Mouse (Mus musculus) intestine, postnatal 0 days (tissue): ENCODE measurements around the gene Adgre1. TPM values are rescaled to one million over a fixed set of nuclear protein-coding genes. Genes with fewer than 3 reads are reported as not detected.
A peak's percentile ranks its signal among the peaks of the same experiment; 100 is the strongest.
"Not testable (repeated sequence)": the region's sequence is repeated elsewhere in the genome, so short reads cannot be mapped to it uniquely, and the experiment has no call there.

Experiments
- ATAC-seq: fragments of 200-750 bp; cut with Nextera tagmentation; 2 replicates; pipeline ENCODE4 v1.8.0; 2017; ENCODE audit warnings: mild to moderate bottlenecking, moderate TSS enrichment, moderate library complexity
- H3K27ac ChIP-seq: fragments of 300-500 bp; sonication (generic); 2 replicates; pipeline ENCODE4 v1.5.1; 2014; ENCODE audit warnings: mild to moderate bottlenecking, low read depth, low read length, moderate library complexity
- H3K27me3 ChIP-seq: fragments of 300-500 bp; sonication (generic); replicated peaks from 2 replicates; pipeline ENCODE4 v1.6.1; 2014; ENCODE audit warnings: low read length, mixed read lengths; ENCODE audit not compliant: control insufficient read depth, insufficient read depth
- H3K36me3 ChIP-seq: fragments of 300-500 bp; sonication (generic); 2 replicates; pipeline ENCODE4 v1.6.1; 2014; ENCODE audit warnings: mild to moderate bottlenecking, moderate library complexity; ENCODE audit not compliant: control insufficient read depth, insufficient read depth
- H3K4me1 ChIP-seq: fragments of 300-500 bp; sonication (generic); replicated peaks from 2 replicates; pipeline ENCODE4 v1.6.1; 2014; ENCODE audit warnings: antibody characterized with exemption, low read length, mixed read lengths; ENCODE audit not compliant: control insufficient read depth, insufficient read depth
- H3K4me2 ChIP-seq: fragments of 300-500 bp; sonication (generic); replicated peaks from 2 replicates; pipeline ENCODE4 v1.6.1; 2014; ENCODE audit warnings: low read depth, mild to moderate bottlenecking, moderate library complexity
- H3K4me3 ChIP-seq: fragments of 300-500 bp; sonication (generic); 2 replicates; pipeline ENCODE4 v1.5.1; 2014; ENCODE audit warnings: low read depth, low read length
- H3K9ac ChIP-seq: fragments of 300-500 bp; sonication (generic); 2 replicates; pipeline ENCODE4 v1.6.1; 2014; ENCODE audit warnings: mild to moderate bottlenecking, low read depth, low read length
- H3K9me3 ChIP-seq: fragments of 300-500 bp; sonication (generic); 2 replicates; pipeline ENCODE4 v1.6.1; 2016; ENCODE audit warnings: mixed run types; ENCODE audit not compliant: control insufficient read depth
- CTCF ChIP-seq: sonication (generic); IDR thresholded peaks from 2 replicates; pipeline ENCODE4 v1.5.1; 2016; ENCODE audit warnings: low read depth, mild to moderate bottlenecking, control low read depth, antibody characterized with exemption, moderate library complexity
- WGBS: fragments of 180-500 bp; shearing (Covaris S2); extraction: QIAGEN DNeasy Blood & Tissue Kit; methylation state at CpG from one replicate; pipeline ENCODE4 v1.1.7; 2014; 5-methylcytosine and 5-hydroxymethylcytosine counted together
- polyA plus RNA-seq: library from polyadenylated mRNA; unstranded; fragments of >200 nt; fragmentation: Nextera tagmentation; extraction: Ambion mirVana; gene quantifications from 2 replicates; pipeline ENCODE4 v1.2.1, GENCODE M21; 2015

Gene Adgre1
- polyA plus RNA-seq, 1 experiment from 2014 or later: 2.6 TPM

- Histone ChIP-seq H3K4me3 (no peak overlapping the region), H3K4me1 (no peaks in the 10 kb centered on the region), H3K27me3 (no peaks in the 10 kb centered on the region), H3K4me2 (no peak overlapping the region), H3K36me3 (no peaks in the 10 kb centered on the region), H3K27ac (no peak overlapping the region), H3K9me3 (no peaks in the 10 kb centered on the region), H3K9ac (no peak overlapping the region)
- WGBS: 67% methylated on average over 9 of the region's 9 CpGs
- no peak for TF ChIP-seq CTCF
- ATAC-seq: no peak
Measured at GRCm38 (mm10) chr17:57334001-57334760, 24.3 kb upstream of the Adgre1 start.

DNA sequence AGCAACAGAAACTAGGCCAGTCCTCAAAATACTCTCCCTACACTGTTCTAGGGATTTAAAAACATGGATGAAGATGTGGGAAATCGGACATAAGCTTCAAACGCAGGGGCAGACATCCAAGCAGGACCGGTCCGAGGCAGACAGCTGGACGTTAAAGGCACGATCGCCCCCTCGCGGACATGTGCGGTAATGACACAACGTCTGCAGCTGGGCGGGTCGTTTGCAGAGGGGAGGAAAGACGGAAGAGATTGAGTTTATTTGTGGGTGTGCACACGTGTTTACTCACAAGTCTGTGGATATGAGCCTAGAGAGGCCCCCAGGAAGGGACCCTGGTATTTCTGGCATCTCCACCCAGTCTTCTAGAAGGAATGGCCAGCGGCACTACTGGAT is 23.7 kb upstream of the Adgre1 start:
- Histone ChIP-seq H3K27ac (no peak overlapping the region), H3K9me3 (no peaks in the 10 kb centered on the region), H3K4me3 (no peak overlapping the region), H3K27me3 (no peaks in the 10 kb centered on the region), H3K36me3 (no peaks in the 10 kb centered on the region), H3K9ac (no peak overlapping the region), H3K4me1 (no peaks in the 10 kb centered on the region), H3K4me2 (0 out of 2 replicates have a peak overlapping the region, but pooled peaks have one; percentile 2)
- WGBS: 7% methylated on average over 16 of the region's 16 CpGs
- TF ChIP-seq CTCF: peak; percentile 94
- peak; percentile 32; the same call in 1 of the 2 replicates for ATAC-seq

GRCm38 (mm10) chr17:57335194-57335593 is 23.3 kb upstream of the Adgre1 start:
- not testable (repeated sequence) for H3K9me3 ChIP-seq, H3K27me3 ChIP-seq, H3K9ac ChIP-seq, H3K27ac ChIP-seq, H3K4me2 ChIP-seq, H3K4me1 ChIP-seq, H3K4me3 ChIP-seq, H3K36me3 ChIP-seq, ATAC-seq
- 65% methylated on average over 9 of the region's 9 CpGs for WGBS

DNA sequence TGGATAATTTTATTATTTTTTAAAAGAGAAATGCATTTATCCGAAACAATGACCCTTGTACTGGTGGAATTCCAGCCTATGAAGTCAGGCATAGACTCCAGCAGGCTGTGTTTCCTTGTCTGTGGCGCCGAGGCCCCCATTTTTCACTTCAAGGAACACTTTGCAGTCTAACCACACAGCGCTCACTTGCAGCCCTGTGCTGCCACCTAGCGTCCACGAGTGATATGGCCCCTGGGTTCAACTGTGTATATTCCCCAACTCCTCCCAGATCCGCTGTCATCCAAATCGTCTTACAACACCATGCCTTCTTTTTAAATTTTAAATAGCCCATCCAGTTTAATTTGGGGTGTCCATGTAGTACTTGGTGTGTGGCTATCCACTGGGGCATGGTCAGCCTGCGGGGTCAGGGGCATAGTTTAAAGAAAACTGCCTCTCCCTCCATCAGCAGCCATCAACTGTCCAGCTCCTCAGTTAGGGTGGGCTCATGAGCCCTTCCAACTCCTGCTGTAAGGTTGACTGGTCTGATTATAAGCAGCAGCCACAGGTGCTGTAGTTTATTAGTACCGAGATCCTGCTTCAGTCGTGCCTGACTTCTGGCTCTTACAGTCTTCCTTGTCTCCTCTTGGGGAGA is 22.7 kb upstream of the Adgre1 start:
- WGBS: 8% methylated on average over 11 of the region's 11 CpGs
- Histone ChIP-seq H3K4me1 (no peaks in the 10 kb centered on the region), H3K4me2 (0 out of 2 replicates have a peak overlapping the region, but pooled peaks have one; percentile 17), H3K4me3 (no peak overlapping the region), H3K27ac (no peak overlapping the region), H3K9ac (no peak overlapping the region), H3K27me3 (no peaks in the 10 kb centered on the region), H3K9me3 (no peaks in the 10 kb centered on the region), H3K36me3 (no peaks in the 10 kb centered on the region)
- TF ChIP-seq CTCF: peak; percentile 97
- peak; percentile 74 for ATAC-seq

DNA sequence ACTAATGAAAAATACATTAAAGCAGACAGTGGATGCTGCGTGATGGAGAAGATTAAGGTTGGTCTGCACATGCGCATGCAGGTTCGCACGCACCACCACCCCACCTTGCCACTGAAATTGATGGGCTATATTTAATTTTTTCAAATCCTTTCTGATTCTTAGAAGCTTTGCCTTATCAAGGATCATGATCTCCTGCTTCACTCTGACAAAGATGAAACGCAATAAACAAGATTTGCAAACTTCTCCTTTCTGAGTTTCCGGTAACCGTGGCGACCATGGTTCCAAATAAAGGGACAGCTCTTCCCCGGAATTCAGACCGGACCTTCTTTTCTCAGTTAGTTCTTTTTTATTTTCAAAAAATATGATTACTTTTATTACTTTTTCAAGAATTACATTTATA is 20.5 kb upstream of the Adgre1 start:
- no peaks in the 10 kb centered on the region for H3K9me3 ChIP-seq
- H3K4me3 ChIP-seq: no peak overlapping the region
- H3K27ac ChIP-seq: no peak overlapping the region
- WGBS: 80% methylated on average over 10 of the region's 10 CpGs
- no peak overlapping the region for H3K9ac ChIP-seq
- H3K4me2 ChIP-seq: no peak overlapping the region
- no peaks in the 10 kb centered on the region for H3K27me3 ChIP-seq
- no peaks in the 10 kb centered on the region for H3K36me3 ChIP-seq
- ATAC-seq: no peak
- no peak for TF ChIP-seq CTCF
- no peaks in the 10 kb centered on the region for H3K4me1 ChIP-seq

- Histone ChIP-seq H3K9ac (no peak overlapping the region), H3K27me3 (no peaks in the 10 kb centered on the region), H3K4me1 (no peaks in the 10 kb centered on the region), H3K9me3 (no peaks in the 10 kb centered on the region), H3K27ac (no peak overlapping the region), H3K4me2 (no peak overlapping the region), H3K4me3 (no peak overlapping the region), H3K36me3 (no peaks in the 10 kb centered on the region)
- no peak for ATAC-seq
- WGBS: 65% methylated on average over 9 of the region's 9 CpGs
- no peak for TF ChIP-seq CTCF
Measured at GRCm38 (mm10) chr17:57339298-57339697, 19.2 kb upstream of the Adgre1 start.
